8 mouse cellular contexts compared by ENCODE assay signal in the genomic region with DNA sequence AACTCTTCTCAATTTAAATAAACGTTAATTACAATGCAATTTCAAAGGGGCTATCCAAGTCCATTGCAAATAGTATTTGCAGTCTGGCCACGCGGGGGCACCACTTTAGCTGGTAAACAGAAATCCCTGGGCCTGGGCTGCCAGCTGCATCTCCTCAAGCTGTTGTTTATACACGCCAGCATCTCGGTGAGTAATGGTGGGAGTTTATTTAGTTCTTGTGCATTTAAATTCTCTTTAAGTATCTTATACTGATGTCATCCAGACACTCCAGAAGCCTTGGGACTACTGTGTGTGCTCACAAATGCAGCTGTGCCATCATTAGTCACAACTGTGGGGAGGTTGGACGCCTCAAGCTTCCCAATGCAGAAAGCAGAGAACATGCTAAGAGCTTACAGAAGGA. TPM values are rescaled to one million over a fixed set of nuclear protein-coding genes. Genes with fewer than 3 reads are reported as not detected.
A peak's percentile ranks its signal among the peaks of the same experiment; 100 is the strongest.
DNase-seq lines count a peak whose midpoint lies in the region; ATAC-seq lines count a peak whose summit lies in the region.

No protein-coding gene starts in this region.

- H3K27me3 ChIP-seq in forebrain, embryonic 15.5 days: no peaks in the 10 kb centered on the region
- no peaks in the 10 kb centered on the region for H3K27me3 ChIP-seq in hindbrain, embryonic 14.5 days (ENCODE audit: control insufficient read depth, insufficient read depth, low read length)

- H3K4me3 ChIP-seq in forebrain, embryonic 15.5 days: no peak overlapping the region
- H3K4me3 ChIP-seq in hindbrain, embryonic 14.5 days (replicated peaks; ENCODE audit: low read length): no peak overlapping the region

- H3K9ac ChIP-seq in forebrain, embryonic 15.5 days (replicated peaks): no peak overlapping the region
- no peak overlapping the region for H3K9ac ChIP-seq in hindbrain, embryonic 14.5 days

- H3K36me3 ChIP-seq in forebrain, embryonic 15.5 days: no peaks in the 10 kb centered on the region
- no peaks in the 10 kb centered on the region for H3K36me3 ChIP-seq in hindbrain, embryonic 14.5 days (replicated peaks; ENCODE audit: control insufficient read depth, insufficient read depth)

- no peak overlapping the region for H3K4me2 ChIP-seq in forebrain, embryonic 15.5 days (replicated peaks)
- no peak overlapping the region for H3K4me2 ChIP-seq in hindbrain, embryonic 14.5 days (replicated peaks)

- 0 out of 2 replicates have a peak, but pooled peaks cover 5% of the 10 kb centered on the region for H3K4me1 ChIP-seq in forebrain, embryonic 15.5 days
- H3K4me1 ChIP-seq in hindbrain, embryonic 14.5 days (replicated peaks; ENCODE audit: control insufficient read depth, insufficient read depth, low read length): no peaks in the 10 kb centered on the region

- WGBS in forebrain, embryonic 15.5 days: 21% methylated on average over 6 of the region's 6 CpGs
- WGBS in hindbrain, embryonic 14.5 days: 28% methylated on average over 6 of the region's 6 CpGs

- no peak for ATAC-seq in CD4-positive, CD25-positive, alpha-beta regulatory T cell, adult 4 months
- peak; percentile 64; the same call in 1 of the 2 replicates for ATAC-seq in forebrain, embryonic 15.5 days (replicated peaks)
- ATAC-seq in hindbrain, embryonic 14.5 days (ENCODE audit: low FRiP score): no peak

- DNase-seq in CD4-positive, CD25-positive, alpha-beta regulatory T cell, adult 2 months (ENCODE audit: low read depth, low spot score): peak; percentile 51
- DNase-seq in brain, adult 2 months (ENCODE audit: low read depth, low spot score): peak; percentile 93
- peak; percentile 73 for DNase-seq in hindbrain, embryonic 14.5 days (ENCODE audit: low spot score)
- DNase-seq in layer of hippocampus, postnatal 14 days (ENCODE audit: low spot score in 2 of 2): peak; percentile 65 to 73
- DNase-seq in lung, postnatal 25 days (ENCODE audit: low spot score): peak; percentile 60
- peak; percentile 22 to 28 for DNase-seq in spleen, postnatal 36 days (ENCODE audit: low spot score in 2 of 2)

- peak overlapping the region; percentile 25 for H3K27ac ChIP-seq in forebrain, embryonic 15.5 days (replicated peaks)
- H3K27ac ChIP-seq in hindbrain, embryonic 14.5 days: no peak overlapping the region

- H3K9me3 ChIP-seq in forebrain, embryonic 15.5 days: no peaks in the 10 kb centered on the region
- no peaks in the 10 kb centered on the region for H3K9me3 ChIP-seq in hindbrain, embryonic 14.5 days (ENCODE audit: control insufficient read depth, low read length)

RNA-seq across cellular contexts. Expression of gene Cpt2, which starts 13.9 kb away (rescaled TPM):
- 10 to 100 TPM; 18.9 to 27.3 TPM for polyA plus RNA-seq in CD4-positive, CD25-positive, alpha-beta regulatory T cell, adult 4 months (2017; shearing (Covaris generic))
- polyA plus RNA-seq in forebrain, embryonic 15.5 days (2015; fragmentation: Nextera tagmentation; extraction: Ambion mirVana): 13.2 and 13.7 TPM in 2 replicates
- polyA plus RNA-seq in hindbrain, embryonic 14.5 days (2014; fragmentation: Nextera tagmentation; extraction: Ambion mirVana): 18.4 and 19.4 TPM in 2 replicates
- total RNA-seq in layer of hippocampus, postnatal 14 days (2021): 1 to 10 TPM; 8.4 to 8.9 TPM

RNA-seq across cellular contexts. Expression of gene Slc1a7, which starts 30.8 kb away (rescaled TPM):
- polyA plus RNA-seq in CD4-positive, CD25-positive, alpha-beta regulatory T cell, adult 4 months (2017; shearing (Covaris generic)): not detected
- 0.05 TPM in 1 of 2 replicates, not detected in the other for polyA plus RNA-seq in forebrain, embryonic 15.5 days (2015; fragmentation: Nextera tagmentation; extraction: Ambion mirVana)
- 0.08 TPM in 1 of 2 replicates, not detected in the other for polyA plus RNA-seq in hindbrain, embryonic 14.5 days (2014; fragmentation: Nextera tagmentation; extraction: Ambion mirVana)
- under 1 TPM in 1 of 2 experiments, not detected in 1; 0.12 TPM for total RNA-seq in layer of hippocampus, postnatal 14 days (2021)

RNA-seq across cellular contexts. Expression of gene 0610037L13Rik, which starts 47.7 kb away (rescaled TPM):
- polyA plus RNA-seq in CD4-positive, CD25-positive, alpha-beta regulatory T cell, adult 4 months (2017; shearing (Covaris generic)): 10 to 100 TPM; 51.0 to 63.0 TPM
- 113 and 114 TPM in 2 replicates for polyA plus RNA-seq in forebrain, embryonic 15.5 days (2015; fragmentation: Nextera tagmentation; extraction: Ambion mirVana)
- polyA plus RNA-seq in hindbrain, embryonic 14.5 days (2014; fragmentation: Nextera tagmentation; extraction: Ambion mirVana): 96.5 and 97.5 TPM in 2 replicates
- total RNA-seq in layer of hippocampus, postnatal 14 days (2021): 10 to 100 TPM; 61.0 to 69.7 TPM

RNA-seq across cellular contexts. Expression of gene Magoh, which starts 57.8 kb away (rescaled TPM):
- polyA plus RNA-seq in CD4-positive, CD25-positive, alpha-beta regulatory T cell, adult 4 months (2017; shearing (Covaris generic)): 100 to 1,000 TPM; 109 to 118 TPM
- polyA plus RNA-seq in forebrain, embryonic 15.5 days (2015; fragmentation: Nextera tagmentation; extraction: Ambion mirVana): 141 and 152 TPM in 2 replicates
- 109 and 115 TPM in 2 replicates for polyA plus RNA-seq in hindbrain, embryonic 14.5 days (2014; fragmentation: Nextera tagmentation; extraction: Ambion mirVana)
- 10 to 100 TPM; 37.4 to 40.5 TPM for total RNA-seq in layer of hippocampus, postnatal 14 days (2021)

Comparison
In these comparisons a context has a peak if more than half of its experiments do, and no peak if none do; other contexts are left out.
1. DNase-seq: peak in every context shown above with its lines; median percentile 93 in brain, adult 2 months; 73 in hindbrain, embryonic 14.5 days; 69 in layer of hippocampus, postnatal 14 days; 60 in lung, postnatal 25 days; 51 in CD4-positive, CD25-positive, alpha-beta regulatory T cell, adult 2 months; 25 in spleen, postnatal 36 days.